Mouse (Mus musculus) C2C12 (cell line): ENCODE results near the gene B230307C23Rik.

Source experiments
- CTCF ChIP-seq: IDR thresholded peaks from one replicate; pipeline ENCODE4 v1.5.1; 2011; ENCODE audit not compliant: control insufficient read depth, insufficient read depth, insufficient read length
- FOSL1 ChIP-seq: IDR thresholded peaks from one replicate; pipeline ENCODE4 v1.8.0; 2011; ENCODE audit warnings: mild to moderate bottlenecking, low read length; ENCODE audit not compliant: poor library complexity, insufficient read depth, severe bottlenecking
- MAX ChIP-seq: IDR thresholded peaks from one replicate; pipeline ENCODE4 v1.6.1; 2011; ENCODE audit warnings: mild to moderate bottlenecking, control low read depth
- MYOG ChIP-seq: IDR thresholded peaks from one replicate; pipeline ENCODE4 v1.6.1; 2011; ENCODE audit not compliant: control insufficient read depth, insufficient read length; ENCODE audit errors: extremely low read depth
- USF1 ChIP-seq: IDR thresholded peaks from one replicate; pipeline ENCODE4 v1.6.1; 2011; ENCODE audit warnings: low read depth, mild to moderate bottlenecking, control low read depth, moderate library complexity

DNA sequence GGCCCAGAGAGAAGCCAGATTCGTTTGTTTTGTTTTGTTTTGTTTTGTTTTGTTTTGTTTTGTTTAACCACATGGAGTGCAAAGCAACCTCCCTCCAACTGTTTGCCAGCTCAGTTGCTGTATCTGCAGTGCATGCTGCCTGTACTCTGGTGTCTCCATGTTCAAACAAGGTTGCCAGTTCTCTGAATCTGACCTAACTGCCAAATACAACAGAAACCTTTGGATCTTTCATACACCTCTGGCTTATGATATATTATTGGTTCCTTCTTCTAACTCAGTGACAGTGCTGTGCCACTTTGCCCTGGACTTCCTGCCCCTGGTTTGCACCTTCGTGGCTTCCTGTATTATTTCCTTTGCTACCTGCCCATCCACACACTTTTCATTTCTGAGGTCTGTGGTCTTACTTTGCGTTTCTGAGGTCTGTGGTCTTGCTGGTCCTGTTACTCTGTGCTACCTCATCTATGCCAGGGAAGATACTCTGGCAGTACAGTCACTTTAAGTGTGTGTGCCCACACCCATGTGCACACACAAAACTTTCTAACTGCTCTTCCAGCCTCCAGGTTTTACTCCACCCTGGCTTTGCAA, 33.1 kb upstream of the B230307C23Rik start:
- TF ChIP-seq MYOG (no peak), FOSL1 (no peak), USF1 (no peak), MAX (no peak), CTCF (no peak)
